Mouse (Mus musculus) E14TG2a.4 (cell line): Measurements from ENCODE around the gene Sp9.

Experiments used
- CTCF ChIP-seq: conservative IDR thresholded peaks from 2 replicates; pipeline ENCODE4 v1.5.1; 2014; ENCODE audit warnings: low read length
- NANOG ChIP-seq: IDR thresholded peaks from 2 replicates; pipeline ENCODE4 v1.6.1; 2014; ENCODE audit warnings: borderline replicate concordance, low read length, mixed read lengths
- POU5F1 ChIP-seq: IDR thresholded peaks from 2 replicates; pipeline ENCODE4 v1.6.1; 2014; ENCODE audit warnings: low read length, borderline replicate concordance

DNA sequence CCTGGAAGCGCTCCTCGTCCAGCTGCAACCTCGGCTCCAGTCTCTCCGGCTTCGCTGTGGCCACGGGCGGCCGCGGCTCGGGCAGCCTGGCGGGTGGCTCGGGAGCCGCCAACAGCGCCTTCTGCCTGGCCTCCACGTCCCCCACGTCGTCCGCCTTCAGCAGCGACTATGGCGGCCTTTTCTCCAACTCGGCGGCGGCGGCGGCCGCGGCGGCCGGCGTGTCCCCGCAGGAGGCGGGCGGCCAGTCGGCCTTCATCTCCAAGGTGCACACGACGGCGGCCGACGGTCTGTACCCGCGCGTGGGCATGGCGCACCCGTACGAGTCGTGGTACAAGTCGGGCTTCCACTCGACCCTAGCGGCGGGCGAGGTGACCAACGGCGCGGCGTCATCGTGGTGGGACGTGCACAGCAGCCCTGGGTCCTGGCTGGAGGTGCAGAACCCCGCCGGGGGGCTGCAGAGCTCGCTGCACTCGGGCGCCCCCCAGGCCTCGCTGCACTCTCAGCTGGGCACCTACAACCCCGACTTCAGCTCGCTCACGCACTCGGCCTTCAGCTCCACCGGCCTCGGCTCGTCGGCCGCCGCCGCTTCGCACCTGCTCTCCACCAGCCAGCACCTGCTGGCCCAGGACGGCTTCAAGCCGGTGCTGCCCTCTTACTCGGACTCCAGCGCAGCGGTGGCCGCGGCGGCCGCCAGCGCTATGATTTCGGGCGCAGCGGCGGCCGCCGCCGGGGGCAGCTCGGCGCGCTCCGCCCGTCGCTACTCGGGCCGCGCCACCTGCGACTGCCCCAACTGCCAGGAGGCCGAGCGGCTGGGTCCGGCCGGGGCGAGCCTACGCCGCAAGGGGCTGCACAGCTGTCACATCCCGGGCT, 1.8 kb downstream of the Sp9 start:
- no peak for TF ChIP-seq CTCF
- TF ChIP-seq NANOG = no peak
- TF ChIP-seq POU5F1 = no peak
